Mouse (Mus musculus) erythroblast, embryonic 14.5 days (primary cell): ENCODE measurements around the gene Plekhh2. TPM values are rescaled to one million over a fixed set of nuclear protein-coding genes. Genes with fewer than 3 reads are reported as not detected.

Experiments used
- H3K27me3 ChIP-seq: 2 replicates; pipeline ENCODE4 v1.6.1; 2012; ENCODE audit warnings: inconsistent platforms; ENCODE audit not compliant: control insufficient read depth
- H3K36me3 ChIP-seq: 2 replicates; pipeline ENCODE4 v1.6.1; 2012; ENCODE audit warnings: mild to moderate bottlenecking, inconsistent platforms; ENCODE audit not compliant: control insufficient read depth
- H3K4me1 ChIP-seq: 2 replicates; pipeline ENCODE4 v1.6.1; 2012; ENCODE audit warnings: inconsistent platforms; ENCODE audit not compliant: control insufficient read depth
- H3K4me3 ChIP-seq: replicated peaks from 2 replicates; pipeline ENCODE3; 2012; ENCODE audit warnings: moderate library complexity, mild to moderate bottlenecking, inconsistent platforms
- H3K9me3 ChIP-seq: 2 replicates; pipeline ENCODE4 v1.6.1; 2012; ENCODE audit warnings: low read length, inconsistent platforms, mixed read lengths; ENCODE audit not compliant: control insufficient read depth
- GATA1 ChIP-seq: IDR thresholded peaks from 2 replicates; pipeline ENCODE4 v1.6.1; 2012; ENCODE audit warnings: low read length, inconsistent platforms, mixed read lengths
- TAL1 ChIP-seq: IDR thresholded peaks from 3 replicates; pipeline ENCODE4 v1.6.1; 2012; ENCODE audit warnings: low read length, inconsistent platforms, mixed read lengths
- polyA plus RNA-seq: library from polyadenylated mRNA; stranded (reverse); fragments of >175 nt; gene quantifications from 2 replicates; pipeline ENCODE4 v1.2.3, GENCODE M21; 2012

Plekhh2 gene
- polyA plus RNA-seq, 1 experiment: not detected

DNA sequence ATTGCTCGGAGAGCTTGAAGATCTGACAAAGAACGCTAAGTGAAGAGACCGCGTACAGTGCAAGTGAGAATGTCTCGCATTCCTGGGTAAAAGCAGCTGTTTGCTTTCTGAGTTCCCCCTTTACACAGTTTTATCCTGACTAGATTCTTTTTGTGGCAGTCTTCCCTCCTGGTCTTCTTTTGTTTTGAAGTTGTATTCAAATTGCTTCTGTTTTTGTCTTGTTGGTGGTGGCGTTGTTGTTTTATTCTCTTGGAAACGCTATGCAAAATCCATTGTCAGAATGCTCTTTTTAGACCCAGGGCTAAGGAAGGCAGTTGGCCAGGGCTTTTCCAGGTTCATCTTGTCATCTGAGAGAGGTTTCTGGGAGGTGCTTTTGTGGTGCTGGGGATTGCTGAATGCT, 84.8 kb downstream of the Plekhh2 start:
- no peaks in the 10 kb centered on the region for H3K27me3 ChIP-seq
- no peak overlapping the region for H3K4me3 ChIP-seq
- no peaks in the 10 kb centered on the region for H3K4me1 ChIP-seq
- H3K9me3 ChIP-seq: no peaks in the 10 kb centered on the region
- TF ChIP-seq GATA1 (no peak), TAL1 (no peak)
- no peaks in the 10 kb centered on the region for H3K36me3 ChIP-seq

DNA sequence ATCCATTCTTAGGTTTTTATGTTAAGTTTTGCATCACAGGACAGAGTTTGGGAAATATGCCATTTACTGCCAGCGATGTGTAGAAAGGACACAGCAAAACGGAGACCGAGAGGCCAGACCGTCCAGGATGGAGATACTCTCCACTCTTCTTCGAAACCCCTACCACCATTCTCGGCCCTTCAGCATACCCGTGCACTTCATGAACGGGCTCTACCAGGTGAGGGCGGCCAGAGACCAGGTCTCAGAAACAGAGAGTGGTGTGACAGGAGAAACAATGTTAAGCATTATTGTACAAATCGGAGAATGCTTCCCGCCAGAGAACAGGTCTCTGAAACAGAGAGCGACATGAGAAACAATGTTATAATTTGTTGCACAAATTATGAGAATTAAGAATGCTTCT, 86.2 kb downstream of the Plekhh2 start:
- Histone ChIP-seq H3K36me3 (no peaks in the 10 kb centered on the region), H3K4me1 (no peaks in the 10 kb centered on the region), H3K9me3 (no peaks in the 10 kb centered on the region), H3K27me3 (no peaks in the 10 kb centered on the region), H3K4me3 (no peak overlapping the region)
- TF ChIP-seq GATA1: no peak
- TF ChIP-seq TAL1: no peak

DNA sequence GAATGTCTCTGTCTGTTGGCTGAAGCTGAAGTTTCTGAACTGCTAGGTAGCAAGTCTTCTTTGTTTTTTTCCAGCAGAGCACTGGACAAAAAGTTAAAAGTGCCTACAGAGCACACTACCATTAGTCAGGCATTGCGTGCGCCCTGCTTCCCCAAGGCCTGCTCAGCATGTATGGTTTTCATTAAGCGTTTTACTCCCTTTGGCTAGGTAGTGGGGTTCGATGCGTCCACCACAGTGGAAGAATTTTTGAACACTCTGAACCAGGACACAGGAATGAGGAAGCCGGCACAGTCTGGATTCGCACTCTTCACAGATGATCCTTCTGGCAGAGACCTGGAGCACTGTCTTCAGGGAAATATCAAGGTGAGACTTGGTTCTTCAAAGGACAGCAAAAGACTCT, 87.2 kb downstream of the Plekhh2 start:
- TF ChIP-seq GATA1 (no peak), TAL1 (no peak)
- H3K4me3 ChIP-seq: no peak overlapping the region
- no peaks in the 10 kb centered on the region for H3K27me3 ChIP-seq

DNA sequence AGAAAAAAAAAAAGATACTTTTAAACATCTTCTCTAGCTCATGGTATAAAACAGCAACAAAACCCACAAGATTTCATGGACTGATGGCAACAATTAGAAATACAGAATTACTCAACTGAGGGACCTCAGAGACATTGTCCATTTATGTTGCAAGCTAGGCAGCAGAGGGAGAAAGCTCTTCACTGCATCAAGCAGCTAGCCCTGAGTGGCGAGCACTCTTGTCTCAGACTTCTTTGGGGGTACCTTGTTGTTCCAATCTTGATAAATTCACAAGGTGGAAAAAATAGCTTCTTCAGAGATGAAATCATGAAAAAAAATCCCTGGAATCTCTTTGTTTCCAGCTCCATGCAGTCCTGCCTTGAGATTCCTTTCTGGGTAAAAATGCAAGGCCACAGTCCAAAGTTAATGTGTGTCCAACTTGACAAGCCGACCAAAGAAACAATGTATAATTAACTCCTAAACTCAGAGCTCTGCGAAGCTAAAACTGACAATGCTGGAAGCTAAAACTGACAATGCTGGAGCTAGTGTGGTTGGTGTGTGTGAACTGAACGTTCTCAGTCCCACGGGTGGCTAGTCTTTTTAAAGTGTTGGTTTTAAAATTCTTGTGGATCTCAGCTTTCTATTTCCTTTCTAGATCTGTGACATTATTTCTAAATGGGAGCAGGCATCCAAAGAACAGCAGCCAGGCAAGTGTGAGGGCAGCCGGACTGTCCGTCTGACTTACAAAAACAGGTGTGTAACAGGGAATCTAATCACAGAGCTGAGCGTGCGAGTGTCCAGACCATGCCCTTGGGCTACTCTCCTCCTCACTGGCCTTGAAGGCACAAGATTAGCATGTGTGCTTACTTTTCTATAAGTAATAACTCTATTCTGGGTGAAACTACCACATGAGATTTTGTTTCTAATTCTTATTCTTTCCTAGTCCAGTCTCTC, 88.6 kb downstream of the Plekhh2 start:
- no peak for TF ChIP-seq TAL1
- no peak for TF ChIP-seq GATA1
- Histone ChIP-seq H3K4me3 (no peak overlapping the region), H3K9me3 (no peaks in the 10 kb centered on the region), H3K27me3 (no peaks in the 10 kb centered on the region), H3K4me1 (no peaks in the 10 kb centered on the region), H3K36me3 (no peaks in the 10 kb centered on the region)

More for the DNA sequence above, 87.2 kb downstream of the Plekhh2 start:
- H3K36me3 ChIP-seq: no peaks in the 10 kb centered on the region
- no peaks in the 10 kb centered on the region for H3K4me1 ChIP-seq
- no peaks in the 10 kb centered on the region for H3K9me3 ChIP-seq

DNA sequence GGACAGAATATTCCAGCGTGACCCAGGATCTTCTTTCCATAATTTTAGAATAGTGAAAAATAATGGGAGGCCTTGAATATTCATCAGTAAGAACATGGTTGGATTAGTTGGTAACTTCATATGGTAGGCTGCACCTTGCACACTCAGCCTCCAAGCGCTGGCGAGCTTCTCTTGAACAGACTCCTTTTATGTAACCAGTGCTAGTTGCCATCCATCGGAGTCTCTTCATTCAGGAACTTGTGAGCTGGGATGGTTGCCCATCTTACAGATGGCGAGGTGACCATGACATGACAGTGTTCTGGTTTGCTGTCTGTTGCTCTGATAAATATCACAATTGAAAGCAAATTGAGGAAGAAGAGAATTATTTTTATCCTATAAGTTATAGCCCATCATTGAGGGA, 90.1 kb downstream of the Plekhh2 start:
- no peaks in the 10 kb centered on the region for H3K27me3 ChIP-seq
- H3K36me3 ChIP-seq: no peaks in the 10 kb centered on the region
- TF ChIP-seq TAL1: no peak
- TF ChIP-seq GATA1: no peak
- H3K4me1 ChIP-seq: no peaks in the 10 kb centered on the region
- H3K4me3 ChIP-seq: no peak overlapping the region
- H3K9me3 ChIP-seq: no peaks in the 10 kb centered on the region

DNA sequence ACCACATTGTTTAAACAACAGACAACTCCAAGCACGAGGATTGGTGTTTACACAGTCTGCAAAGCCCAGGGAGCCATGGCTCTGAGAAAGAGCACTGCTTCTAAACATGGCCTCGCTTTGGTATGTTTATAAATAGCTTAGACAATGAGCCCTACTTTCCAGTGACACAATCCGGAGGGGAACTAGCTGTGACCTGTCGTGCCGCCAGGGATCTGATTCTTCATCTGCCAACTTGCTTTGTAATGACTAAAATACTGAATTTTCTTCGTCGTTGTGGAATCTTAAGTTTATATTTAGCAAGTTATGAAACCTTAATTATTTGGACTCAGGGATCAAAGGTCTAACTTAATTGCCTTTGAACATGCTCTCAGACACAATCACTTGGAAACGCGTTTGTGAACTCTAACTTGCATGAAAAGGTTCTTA, 91.5 kb downstream of the Plekhh2 start:
- H3K36me3 ChIP-seq: no peaks in the 10 kb centered on the region
- H3K27me3 ChIP-seq: no peaks in the 10 kb centered on the region
- TF ChIP-seq GATA1 (no peak), TAL1 (no peak)
- no peaks in the 10 kb centered on the region for H3K4me1 ChIP-seq
- H3K4me3 ChIP-seq: no peak overlapping the region
- H3K9me3 ChIP-seq: no peaks in the 10 kb centered on the region

DNA sequence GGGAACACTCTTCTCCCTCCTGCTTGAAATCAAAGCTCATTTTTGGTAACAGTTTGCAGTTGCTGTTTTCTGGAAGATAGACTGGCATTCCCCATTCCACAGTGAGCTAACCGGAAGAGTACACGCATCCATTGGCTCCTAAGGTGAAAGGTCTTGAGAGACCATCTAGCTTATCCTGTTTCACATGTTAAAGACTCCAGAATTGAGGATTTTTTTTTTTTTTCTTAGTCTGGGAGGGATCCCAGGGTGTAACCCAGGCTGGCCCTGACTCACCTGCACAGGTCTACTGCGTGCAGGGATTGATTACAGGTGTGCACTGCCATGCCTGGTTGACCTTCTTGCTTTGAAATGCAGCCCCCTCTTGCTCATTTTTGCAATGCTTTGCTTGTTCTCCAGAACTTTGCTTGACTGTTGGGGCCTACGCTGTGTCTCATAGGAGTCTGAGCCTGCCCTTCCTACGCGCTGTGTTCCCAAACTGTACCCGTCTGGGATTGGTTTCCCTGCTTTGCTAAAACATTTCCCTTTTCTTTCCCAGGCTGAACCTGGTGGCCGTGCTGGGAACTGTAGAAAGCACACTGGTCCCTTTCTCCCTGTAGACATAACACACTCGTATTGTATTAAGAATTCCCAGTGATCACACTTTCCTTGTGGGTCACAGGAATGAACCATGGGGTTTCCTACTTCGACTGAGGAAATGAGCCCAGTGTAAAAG, 92.2 kb downstream of the Plekhh2 start:
- TF ChIP-seq TAL1 (no peak), GATA1 (no peak)
- Histone ChIP-seq H3K4me3 (no peak overlapping the region), H3K4me1 (no peaks in the 10 kb centered on the region), H3K27me3 (no peaks in the 10 kb centered on the region), H3K36me3 (no peaks in the 10 kb centered on the region), H3K9me3 (no peaks in the 10 kb centered on the region)

DNA sequence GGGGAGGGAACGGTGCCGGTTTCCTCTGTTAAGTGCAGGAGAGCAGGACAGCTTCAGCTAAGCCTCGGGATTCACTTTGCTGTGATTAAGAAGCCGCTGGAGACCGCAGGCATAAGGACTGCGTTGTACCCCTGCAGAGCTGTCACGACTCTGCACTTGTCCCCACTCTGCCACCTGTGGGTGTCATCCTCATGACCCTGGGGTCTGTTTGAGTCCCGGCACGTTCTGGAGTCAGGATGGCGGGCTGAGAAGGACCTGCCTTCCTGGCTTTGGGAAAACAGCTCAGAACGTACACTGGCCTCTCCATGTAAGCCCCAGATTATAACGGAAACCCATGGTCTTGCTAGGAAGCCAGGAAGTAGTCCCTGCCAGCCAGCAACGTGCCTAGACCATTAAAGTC, 95.3 kb downstream of the Plekhh2 start:
- Histone ChIP-seq H3K9me3 (no peaks in the 10 kb centered on the region), H3K27me3 (no peaks in the 10 kb centered on the region), H3K4me3 (no peak overlapping the region), H3K4me1 (no peaks in the 10 kb centered on the region), H3K36me3 (no peaks in the 10 kb centered on the region)
- TF ChIP-seq GATA1: no peak
- no peak for TF ChIP-seq TAL1

DNA sequence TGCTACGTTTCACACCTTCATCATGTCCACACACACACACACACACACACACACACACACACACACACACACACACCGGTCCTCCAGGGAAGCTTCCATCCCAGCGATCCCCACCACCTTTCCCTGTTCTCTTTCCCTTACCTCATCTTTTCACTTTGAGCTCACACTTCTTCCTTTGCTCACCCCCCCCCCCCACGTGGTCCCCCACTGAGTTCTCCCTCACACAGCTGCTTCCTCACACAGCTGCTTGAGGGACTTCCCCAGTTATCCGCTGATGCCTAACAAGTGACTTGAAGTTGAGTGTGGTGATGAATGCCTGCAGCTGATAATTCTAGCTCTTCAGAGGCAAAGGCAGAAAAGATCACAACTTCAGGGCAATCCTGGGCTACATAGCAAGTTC, 95.9 kb downstream of the Plekhh2 start:
- Histone ChIP-seq H3K4me3 (no peak overlapping the region), H3K36me3 (no peaks in the 10 kb centered on the region)
- TF ChIP-seq GATA1 (no peak), TAL1 (no peak)

More for the DNA sequence above, 95.9 kb downstream of the Plekhh2 start:
- Histone ChIP-seq H3K9me3 (no peaks in the 10 kb centered on the region), H3K4me1 (no peaks in the 10 kb centered on the region), H3K27me3 (no peaks in the 10 kb centered on the region)
